Mouse (Mus musculus) kidney, postnatal 4 days (tissue): ENCODE results near the gene Lin28a.
A peak's percentile ranks its signal among the peaks of the same experiment; 100 is the strongest.

ENCODE experiments used
- DNase-seq, 2 experiments: peaks; one replicate each; pipeline ENCODE4 v3.0.0; 2021; ENCODE audit warnings: mixed read lengths in 2 of 2

The Lin28a gene

DNA sequence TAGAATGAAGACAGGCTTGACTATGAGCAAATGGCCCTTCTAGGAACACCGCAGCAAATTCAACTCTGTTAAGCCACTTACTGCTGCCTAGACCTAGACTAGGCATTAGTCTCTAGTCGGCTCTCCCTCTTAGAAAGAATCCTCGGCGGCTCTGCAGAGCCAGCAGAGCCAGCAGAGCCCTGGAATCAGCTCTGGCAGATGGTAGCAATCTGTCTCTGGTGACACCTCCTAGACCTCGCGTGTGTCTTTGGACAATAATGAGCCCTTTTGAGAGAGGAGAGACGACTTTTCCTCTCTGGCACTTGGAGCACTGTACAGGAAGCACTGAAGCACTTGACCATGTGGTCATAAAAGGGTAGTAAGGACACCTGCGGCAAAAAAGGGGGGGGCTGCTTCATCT is 46.9 kb downstream of the Lin28a start:
- no peak for DNase-seq

- no peak for DNase-seq
Measured at GRCm38 (mm10) chr4:133970876-133971275, 47.8 kb downstream of the Lin28a start.

- DNase-seq = peak; percentile 33 to 54
Measured at GRCm38 (mm10) chr4:133970196-133970595, 48.4 kb downstream of the Lin28a start.

- peak in 1 of 2 experiments; percentile 14 for DNase-seq
Measured at GRCm38 (mm10) chr4:133969114-133969770, 49.4 kb downstream of the Lin28a start.

DNA sequence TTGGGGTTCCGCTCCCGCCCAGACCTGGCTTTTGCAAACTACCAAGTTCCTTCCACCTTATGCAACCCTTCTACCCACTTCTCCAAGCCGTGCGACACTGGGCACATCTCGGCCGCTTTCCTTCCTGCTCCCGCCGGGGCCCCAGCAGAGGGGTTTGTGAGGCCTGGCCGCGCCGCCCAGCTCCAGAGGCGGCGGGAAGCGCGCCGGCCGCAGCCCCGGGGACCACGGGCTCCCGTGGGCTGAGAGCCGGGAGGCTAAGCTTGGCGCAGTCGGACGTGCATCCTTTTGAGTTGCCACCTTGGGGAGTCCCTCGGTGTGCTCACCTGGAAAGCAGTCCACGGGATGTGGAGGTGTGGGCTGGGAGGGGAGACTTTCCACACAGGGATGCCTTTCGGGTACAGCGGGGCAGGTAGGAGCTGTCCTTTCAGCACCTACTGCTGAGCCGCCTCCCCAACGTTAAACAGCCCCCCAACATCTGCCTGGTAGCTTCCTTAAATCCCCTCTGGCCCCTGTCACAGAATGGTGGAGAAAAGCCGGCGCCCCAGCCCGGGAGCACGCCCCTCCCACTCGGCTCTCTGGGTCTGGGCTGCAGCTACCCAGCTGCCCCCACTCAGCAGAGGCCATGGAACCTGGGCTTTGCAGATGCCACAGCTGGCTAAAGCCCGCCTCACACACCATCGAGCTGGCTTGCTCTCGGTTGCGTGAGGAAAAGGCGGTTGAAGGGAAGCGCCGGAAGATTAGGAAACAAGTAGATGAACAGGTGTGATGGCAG is 50.3 kb downstream of the Lin28a start, which contains the start of gene Hmgn2:
Gene Hmgn2 (minus strand): TSS at position 501 of the 772 bp plus-strand sequence.
- peak; percentile 64 to 78 for DNase-seq

DNA sequence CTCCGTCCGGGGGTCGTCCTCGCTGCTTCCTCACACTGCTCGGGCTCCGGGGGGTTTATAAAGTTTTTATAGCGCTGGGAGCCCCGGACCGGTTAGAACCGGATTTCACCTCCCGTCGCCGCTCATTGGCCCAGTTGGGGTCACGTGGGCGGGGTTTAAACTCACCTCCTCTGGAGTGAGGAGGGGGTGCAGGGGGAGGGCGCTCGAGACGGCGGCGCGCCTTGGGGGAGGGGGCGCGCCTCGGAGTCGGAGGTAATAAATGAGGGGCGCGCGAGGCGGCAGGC is 50.8 kb downstream of the Lin28a start:
- DNase-seq = peak; percentile 97 to 98

- DNase-seq = peak; percentile 98 to 99
Measured at GRCm38 (mm10) chr4:133967138-133967865, 51.3 kb downstream of the Lin28a start.

- DNase-seq = no peak
Measured at GRCm38 (mm10) chr4:133966271-133966940, 52.2 kb downstream of the Lin28a start.

- DNase-seq = no peak
Measured at GRCm38 (mm10) chr4:133962566-133962965, 56.1 kb downstream of the Lin28a start.

- DNase-seq = no peak
Measured at GRCm38 (mm10) chr4:133958884-133959283, 59.8 kb downstream of the Lin28a start.

DNA sequence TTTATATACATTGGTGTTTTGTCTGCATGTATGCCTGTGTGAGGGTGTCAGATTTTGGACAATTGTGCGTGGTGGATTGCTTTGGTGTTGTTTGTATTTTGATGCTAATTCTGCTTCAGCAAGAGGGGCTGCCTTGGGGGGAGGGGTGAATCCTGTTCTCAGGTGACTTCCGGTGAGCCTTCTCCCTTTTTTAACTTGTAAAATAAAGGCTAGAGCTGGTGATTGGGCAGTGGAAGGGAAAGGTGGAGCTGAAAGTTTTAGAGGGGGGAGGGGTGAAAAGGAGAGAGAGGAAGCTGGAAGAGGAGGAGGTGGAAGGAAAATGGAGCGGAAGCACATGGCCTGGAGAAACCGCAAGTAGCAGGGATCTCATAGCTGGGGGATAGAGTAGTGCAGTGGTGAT is 62.3 kb downstream of the Lin28a start:
- DNase-seq = no peak
